Mouse (Mus musculus): Measurements from ENCODE around the gene Elk3. TPM values are rescaled to one million over a fixed set of nuclear protein-coding genes. Genes with fewer than 3 reads are reported as not detected.

The Elk3 gene
- polyA plus RNA-seq, 1 experiment from 2014 or later: 53.9 TPM

DNA sequence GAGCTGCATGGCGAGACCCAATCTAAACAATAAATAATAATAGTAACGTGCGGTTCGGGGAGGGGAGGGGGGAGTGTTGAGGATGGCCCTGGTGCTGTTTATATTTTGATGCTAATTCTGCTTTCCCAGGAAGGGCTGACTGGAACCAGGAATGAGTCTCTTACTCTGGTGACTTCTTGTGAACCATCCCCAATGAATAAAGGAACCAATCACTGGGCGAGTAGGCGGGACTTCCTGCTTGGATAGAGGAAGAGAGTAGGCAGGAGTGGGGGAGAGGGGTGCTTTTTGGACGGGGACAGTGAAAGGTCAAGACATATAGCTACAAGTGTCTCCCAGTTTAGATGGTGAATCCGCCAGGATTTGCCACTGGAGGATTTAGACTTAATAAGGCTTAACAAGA is 32.6 kb downstream of the Elk3 start:
- TF ChIP-seq CTCF (IDR thresholded peaks at IDR 0.05; ENCODE audit: low read depth): no peak
- no peak for ATAC-seq (replicated peaks; ENCODE audit: low FRiP score, low read depth)
- no peak overlapping the region for H3K4me3 ChIP-seq (replicated peaks; ENCODE audit: low read depth, low read length)
- H3K27ac ChIP-seq: no peak overlapping the region
- no peak overlapping the region for H3K9ac ChIP-seq (ENCODE audit: low read depth, low read length)
- no peaks in the 10 kb centered on the region for H3K27me3 ChIP-seq (ENCODE audit: insufficient read depth, low read length)
- H3K9me3 ChIP-seq (replicated peaks; ENCODE audit: low read length): no peaks in the 10 kb centered on the region
- DNase-seq (ENCODE audit: low spot score): no peak
- H3K4me2 ChIP-seq (ENCODE audit: low read length): no peak overlapping the region
- no peaks in the 10 kb centered on the region for H3K36me3 ChIP-seq (ENCODE audit: insufficient read depth, low read length)
- peaks cover 7% of the 10 kb centered on the region for H3K4me1 ChIP-seq (replicated peaks; ENCODE audit: insufficient read depth, low read length)
- WGBS: 83% methylated on average over 8 of the region's 8 CpGs

DNA sequence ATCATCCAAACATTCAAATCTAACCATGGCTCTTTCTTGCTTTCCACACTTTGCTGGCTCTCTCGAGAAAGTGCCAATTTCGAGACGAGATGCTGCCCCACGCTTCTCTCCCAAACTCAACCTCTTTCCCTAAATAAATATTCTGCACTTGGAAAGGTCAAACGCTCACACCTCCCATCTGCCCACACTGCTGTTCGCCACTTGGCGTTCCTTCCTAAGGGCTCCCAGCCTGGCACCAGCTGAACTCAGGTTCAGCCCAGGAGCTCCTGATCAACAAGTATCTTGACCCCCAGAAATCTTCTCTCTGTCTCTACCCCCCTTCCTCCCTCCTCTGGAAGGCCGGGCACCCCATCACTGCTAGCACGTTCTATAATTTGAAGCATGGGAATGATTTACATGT is 34.1 kb downstream of the Elk3 start:
- Histone ChIP-seq H3K4me3 (replicated peaks; ENCODE audit: low read depth, low read length) (no peak overlapping the region), H3K4me2 (ENCODE audit: low read length) (peak overlapping the region; percentile 41), H3K27me3 (ENCODE audit: insufficient read depth, low read length) (no peaks in the 10 kb centered on the region), H3K4me1 (replicated peaks; ENCODE audit: insufficient read depth, low read length) (peaks cover 15% of the 10 kb centered on the region), H3K27ac (peak overlapping the region; percentile 22; the same call in 1 of the 2 replicates), H3K9me3 (replicated peaks; ENCODE audit: low read length) (no peaks in the 10 kb centered on the region), H3K9ac (ENCODE audit: low read depth, low read length) (no peak overlapping the region), H3K36me3 (ENCODE audit: insufficient read depth, low read length) (no peaks in the 10 kb centered on the region)
- DNase-seq (ENCODE audit: low spot score): no peak
- WGBS: 22% methylated on average over 9 of the region's 9 CpGs
- no peak for ATAC-seq (replicated peaks; ENCODE audit: low FRiP score, low read depth)
- no peak for TF ChIP-seq CTCF (IDR thresholded peaks at IDR 0.05; ENCODE audit: low read depth)

DNA sequence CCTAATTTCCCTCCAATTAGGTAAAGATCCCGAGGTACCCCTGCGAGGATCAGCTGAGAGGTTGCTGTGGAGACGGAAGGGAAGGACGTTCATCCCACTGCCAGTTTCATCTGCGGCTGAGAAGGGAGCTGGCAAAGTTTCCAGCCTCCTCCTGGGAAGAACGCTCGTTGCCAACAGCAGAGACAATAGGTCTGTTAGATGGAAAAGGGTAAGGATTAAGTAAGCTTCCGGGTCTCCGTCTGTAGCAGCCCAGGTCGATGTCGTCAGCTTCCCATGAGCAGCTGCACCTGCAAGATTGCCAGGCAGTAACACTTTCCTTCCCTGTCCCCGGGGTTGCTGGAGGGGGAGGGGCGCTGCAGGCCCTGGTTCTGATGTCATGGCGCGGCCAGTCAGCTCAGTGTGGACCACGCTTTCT is 34.6 kb downstream of the Elk3 start:
- WGBS: 18% methylated on average over 16 of the region's 16 CpGs
- no peak overlapping the region for H3K27ac ChIP-seq
- no peak for TF ChIP-seq CTCF (IDR thresholded peaks at IDR 0.05; ENCODE audit: low read depth)
- no peak overlapping the region; the same call in 1 of the 2 replicates for H3K4me3 ChIP-seq (replicated peaks; ENCODE audit: low read depth, low read length)
- H3K9me3 ChIP-seq (replicated peaks; ENCODE audit: low read length): no peaks in the 10 kb centered on the region
- H3K27me3 ChIP-seq (ENCODE audit: insufficient read depth, low read length): no peaks in the 10 kb centered on the region
- peaks cover 15% of the 10 kb centered on the region for H3K4me1 ChIP-seq (replicated peaks; ENCODE audit: insufficient read depth, low read length)
- H3K4me2 ChIP-seq (ENCODE audit: low read length): peak overlapping the region; percentile 41
- ATAC-seq (replicated peaks; ENCODE audit: low FRiP score, low read depth) (0 out of 2 replicates have a peak, but pooled peaks have one; percentile 20), DNase-seq (ENCODE audit: low spot score) (peak; percentile 59)
- H3K36me3 ChIP-seq (ENCODE audit: insufficient read depth, low read length): no peaks in the 10 kb centered on the region
- H3K9ac ChIP-seq (ENCODE audit: low read depth, low read length): no peak overlapping the region

GRCm38 (mm10) chr10:93275212-93276136 is 35.5 kb downstream of the Elk3 start:
- Histone ChIP-seq H3K9ac (ENCODE audit: low read depth, low read length) (no peak overlapping the region), H3K4me1 (replicated peaks; ENCODE audit: insufficient read depth, low read length) (peaks cover 8% of the 10 kb centered on the region), H3K4me3 (replicated peaks; ENCODE audit: low read depth, low read length) (no peak overlapping the region), H3K36me3 (ENCODE audit: insufficient read depth, low read length) (no peaks in the 10 kb centered on the region), H3K27me3 (ENCODE audit: insufficient read depth, low read length) (no peaks in the 10 kb centered on the region), H3K9me3 (replicated peaks; ENCODE audit: low read length) (no peaks in the 10 kb centered on the region), H3K4me2 (ENCODE audit: low read length) (peak overlapping the region; percentile 41; the same call in 1 of the 2 replicates), H3K27ac (no peak overlapping the region)
- DNase-seq (ENCODE audit: low spot score) (no peak), ATAC-seq (replicated peaks; ENCODE audit: low FRiP score, low read depth) (no peak)
- 53% methylated on average over 25 of the region's 25 CpGs for WGBS
- TF ChIP-seq CTCF (IDR thresholded peaks at IDR 0.05; ENCODE audit: low read depth): no peak

- H3K4me3 ChIP-seq (replicated peaks; ENCODE audit: low read depth, low read length): no peak overlapping the region
- H3K9ac ChIP-seq (ENCODE audit: low read depth, low read length): no peak overlapping the region
- no peak for TF ChIP-seq CTCF (IDR thresholded peaks at IDR 0.05; ENCODE audit: low read depth)
- no peaks in the 10 kb centered on the region for H3K27me3 ChIP-seq (ENCODE audit: insufficient read depth, low read length)
- no peak overlapping the region for H3K4me2 ChIP-seq (ENCODE audit: low read length)
- 39% methylated on average over 2 of the region's 2 CpGs for WGBS
- DNase-seq (ENCODE audit: low spot score) (peak; percentile 61), ATAC-seq (replicated peaks; ENCODE audit: low FRiP score, low read depth) (no peak)
- H3K27ac ChIP-seq: no peak overlapping the region
- H3K4me1 ChIP-seq (replicated peaks; ENCODE audit: insufficient read depth, low read length): peaks cover 8% of the 10 kb centered on the region
- H3K9me3 ChIP-seq (replicated peaks; ENCODE audit: low read length): no peaks in the 10 kb centered on the region
- H3K36me3 ChIP-seq (ENCODE audit: insufficient read depth, low read length): no peaks in the 10 kb centered on the region
Observed at GRCm38 (mm10) chr10:93274277-93274696, 36.6 kb downstream of the Elk3 start.

- TF ChIP-seq CTCF (IDR thresholded peaks at IDR 0.05; ENCODE audit: low read depth): peak; percentile 21; the same call in 1 of the 2 replicates
- peak overlapping the region; percentile 51 for H3K27ac ChIP-seq
- no peak overlapping the region for H3K9ac ChIP-seq (ENCODE audit: low read depth, low read length)
- 62% methylated on average over 14 of the region's 14 CpGs for WGBS
- DNase-seq (ENCODE audit: low spot score): no peak
- H3K36me3 ChIP-seq (ENCODE audit: insufficient read depth, low read length): no peaks in the 10 kb centered on the region
- H3K4me2 ChIP-seq (ENCODE audit: low read length): no peak overlapping the region
- no peaks in the 10 kb centered on the region for H3K27me3 ChIP-seq (ENCODE audit: insufficient read depth, low read length)
- no peak overlapping the region for H3K4me3 ChIP-seq (replicated peaks; ENCODE audit: low read depth, low read length)
- ATAC-seq (replicated peaks; ENCODE audit: low FRiP score, low read depth): peak; percentile 35; the same call in 1 of the 2 replicates
- H3K4me1 ChIP-seq (replicated peaks; ENCODE audit: insufficient read depth, low read length): peaks cover 8% of the 10 kb centered on the region
- no peaks in the 10 kb centered on the region for H3K9me3 ChIP-seq (replicated peaks; ENCODE audit: low read length)
Observed at GRCm38 (mm10) chr10:93272986-93273982, 37.7 kb downstream of the Elk3 start.
